Mouse (Mus musculus): ENCODE measurements around the gene Rassf4. TPM values are rescaled to one million over a fixed set of nuclear protein-coding genes. Genes with fewer than 3 reads are reported as not detected.
A peak's percentile ranks its signal among the peaks of the same experiment; 100 is the strongest.

Gene Rassf4
- polyA plus RNA-seq, 1 experiment from 2014 or later, result 30.8 TPM

DNA sequence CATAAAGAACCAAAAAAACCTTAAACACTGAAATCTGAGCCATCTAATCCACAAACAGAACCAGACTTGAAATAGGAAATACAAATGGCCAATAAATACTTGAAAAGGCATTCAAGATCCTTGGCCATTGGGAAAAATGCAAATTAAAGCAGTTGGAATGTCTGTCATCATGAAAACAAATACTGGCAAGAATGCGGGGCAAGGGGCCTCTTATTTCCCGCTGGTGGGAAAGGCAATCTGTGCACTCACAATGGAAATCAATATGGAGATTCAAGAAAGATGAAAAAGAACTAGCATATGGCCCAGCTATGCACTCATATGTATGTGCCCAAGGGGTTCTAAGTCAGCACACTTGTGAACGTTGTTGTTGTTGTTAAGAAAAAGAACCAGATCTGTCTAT lies 6.9 kb downstream of the Rassf4 start:
- H3K4me3 ChIP-seq (ENCODE audit: low read length), result no peak overlapping the region
- peaks cover 15% of the 10 kb centered on the region for H3K4me1 ChIP-seq (ENCODE audit: control insufficient read depth, insufficient read depth, low read depth, low read length)
- H3K36me3 ChIP-seq (ENCODE audit: control insufficient read depth, insufficient read depth, low read length), result no peaks in the 10 kb centered on the region
- no peak for ATAC-seq
- WGBS, result 20% methylated on average over 3 of the region's 3 CpGs
- no peak overlapping the region for H3K9ac ChIP-seq (ENCODE audit: low read depth, low read length)
- no peak overlapping the region for H3K4me2 ChIP-seq (ENCODE audit: low read length)
- no peak overlapping the region for H3K27ac ChIP-seq (ENCODE audit: low read depth, low read length)
- no peaks in the 10 kb centered on the region for H3K9me3 ChIP-seq (ENCODE audit: control insufficient read depth, low read length)
- H3K27me3 ChIP-seq (replicated peaks; ENCODE audit: control insufficient read depth, insufficient read depth, low read length), result no peaks in the 10 kb centered on the region

DNA sequence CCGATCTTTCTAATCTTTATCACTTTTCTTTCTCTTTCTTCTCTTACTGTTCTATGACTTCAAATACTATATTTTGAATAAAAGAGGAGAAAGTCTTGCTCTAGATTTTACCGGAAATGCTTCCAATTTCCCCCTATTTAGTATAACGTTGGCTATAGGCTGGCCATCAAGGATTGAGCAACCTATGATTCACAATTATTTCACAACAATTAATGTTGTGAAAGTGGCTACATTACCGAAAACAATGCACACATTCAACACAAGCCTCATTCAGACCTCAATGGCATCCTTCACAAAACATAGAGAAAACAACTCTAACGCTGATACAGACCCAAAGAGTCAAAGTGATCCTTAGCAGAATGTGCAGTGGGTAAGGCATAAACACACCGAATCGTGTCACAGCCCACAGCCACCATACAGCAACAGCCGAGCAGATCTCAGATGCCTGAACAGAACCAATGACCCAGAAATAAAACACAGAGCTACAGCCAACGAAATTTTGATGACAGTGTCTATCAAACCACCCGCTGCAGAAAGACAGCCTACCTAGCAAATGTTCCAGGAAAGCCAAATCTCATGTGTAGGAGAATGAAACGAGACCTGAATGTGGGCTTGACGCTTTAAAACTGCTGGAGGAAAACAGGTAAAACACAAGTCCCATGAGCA lies 7.5 kb downstream of the Rassf4 start:
- ATAC-seq, result no peak

DNA sequence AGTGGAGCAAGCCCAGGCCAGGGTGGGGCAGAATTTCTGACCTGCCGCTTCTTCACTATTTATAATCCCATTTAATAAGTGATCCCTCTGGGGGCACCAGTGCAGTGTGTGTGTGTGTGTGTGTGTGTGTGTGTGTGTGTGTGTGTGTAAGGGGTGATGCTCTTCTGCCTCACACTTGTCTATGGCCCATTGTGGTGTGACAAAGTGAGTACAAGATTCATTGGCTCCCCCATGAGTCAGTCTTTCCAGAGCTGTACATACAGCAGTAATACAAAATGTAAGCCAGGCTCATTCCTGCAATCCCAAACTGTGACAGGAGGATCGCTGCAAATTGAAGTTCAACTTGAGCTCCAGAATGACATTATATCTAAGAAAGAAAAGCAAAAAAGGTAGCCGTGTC lies 8.9 kb downstream of the Rassf4 start:
- no peak overlapping the region for H3K4me2 ChIP-seq (ENCODE audit: low read length)
- 72% methylated on average over 3 of the region's 3 CpGs for WGBS
- H3K9ac ChIP-seq (ENCODE audit: low read depth, low read length), result no peak overlapping the region
- no peaks in the 10 kb centered on the region for H3K9me3 ChIP-seq (ENCODE audit: control insufficient read depth, low read length)
- H3K4me3 ChIP-seq (ENCODE audit: low read length), result no peak overlapping the region
- peaks cover under 1% of the 10 kb centered on the region; the same call in 1 of the 2 replicates for H3K4me1 ChIP-seq (ENCODE audit: control insufficient read depth, insufficient read depth, low read depth, low read length)
- H3K27ac ChIP-seq (ENCODE audit: low read depth, low read length), result no peak overlapping the region
- H3K36me3 ChIP-seq (ENCODE audit: control insufficient read depth, insufficient read depth, low read length), result no peaks in the 10 kb centered on the region
- no peaks in the 10 kb centered on the region for H3K27me3 ChIP-seq (replicated peaks; ENCODE audit: control insufficient read depth, insufficient read depth, low read length)
- ATAC-seq, result no peak

More for the DNA sequence above, 7.5 kb downstream of the Rassf4 start:
- Histone ChIP-seq H3K4me1 (ENCODE audit: control insufficient read depth, insufficient read depth, low read depth, low read length) (peaks cover 12% of the 10 kb centered on the region), H3K9ac (ENCODE audit: low read depth, low read length) (no peak overlapping the region), H3K27ac (ENCODE audit: low read depth, low read length) (no peak overlapping the region), H3K36me3 (ENCODE audit: control insufficient read depth, insufficient read depth, low read length) (no peaks in the 10 kb centered on the region), H3K27me3 (replicated peaks; ENCODE audit: control insufficient read depth, insufficient read depth, low read length) (no peaks in the 10 kb centered on the region), H3K4me2 (ENCODE audit: low read length) (no peak overlapping the region), H3K4me3 (ENCODE audit: low read length) (no peak overlapping the region), H3K9me3 (ENCODE audit: control insufficient read depth, low read length) (no peaks in the 10 kb centered on the region)
- WGBS, result 55% methylated on average over 12 of the region's 12 CpGs

DNA sequence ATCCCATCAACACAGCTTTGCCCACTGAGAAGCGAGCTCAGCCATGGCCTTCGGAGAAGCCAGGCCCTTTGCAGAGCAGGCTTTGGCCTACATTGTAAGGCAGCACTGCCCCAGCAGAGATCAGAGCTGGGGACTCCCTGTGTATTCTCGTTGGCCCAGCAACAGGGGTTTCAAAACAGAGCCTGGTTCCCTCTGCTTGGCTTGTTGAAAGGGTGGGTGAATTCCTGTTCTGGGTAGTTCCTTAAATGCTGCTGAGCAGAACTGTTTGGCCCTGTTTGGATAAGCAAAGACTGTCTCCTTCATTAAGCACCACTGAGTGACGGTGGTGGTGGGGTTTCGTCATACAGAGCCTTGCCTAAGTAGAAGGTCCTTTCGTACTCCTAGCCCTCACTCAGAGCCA lies 9.7 kb downstream of the Rassf4 start:
- no peak overlapping the region for H3K27ac ChIP-seq (ENCODE audit: low read depth, low read length)
- ATAC-seq, result no peak
- H3K9me3 ChIP-seq (ENCODE audit: control insufficient read depth, low read length), result no peaks in the 10 kb centered on the region
- no peak overlapping the region for H3K4me3 ChIP-seq (ENCODE audit: low read length)
- no peak overlapping the region for H3K4me2 ChIP-seq (ENCODE audit: low read length)
- 71% methylated on average over 6 of the region's 6 CpGs for whole genome bisulfite sequencing
- H3K27me3 ChIP-seq (replicated peaks; ENCODE audit: control insufficient read depth, insufficient read depth, low read length), result no peaks in the 10 kb centered on the region
- no peaks in the 10 kb centered on the region for H3K36me3 ChIP-seq (ENCODE audit: control insufficient read depth, insufficient read depth, low read length)
- H3K9ac ChIP-seq (ENCODE audit: low read depth, low read length), result no peak overlapping the region
- no peaks in the 10 kb centered on the region; the same call in 1 of the 2 replicates for H3K4me1 ChIP-seq (ENCODE audit: control insufficient read depth, insufficient read depth, low read depth, low read length)

DNA sequence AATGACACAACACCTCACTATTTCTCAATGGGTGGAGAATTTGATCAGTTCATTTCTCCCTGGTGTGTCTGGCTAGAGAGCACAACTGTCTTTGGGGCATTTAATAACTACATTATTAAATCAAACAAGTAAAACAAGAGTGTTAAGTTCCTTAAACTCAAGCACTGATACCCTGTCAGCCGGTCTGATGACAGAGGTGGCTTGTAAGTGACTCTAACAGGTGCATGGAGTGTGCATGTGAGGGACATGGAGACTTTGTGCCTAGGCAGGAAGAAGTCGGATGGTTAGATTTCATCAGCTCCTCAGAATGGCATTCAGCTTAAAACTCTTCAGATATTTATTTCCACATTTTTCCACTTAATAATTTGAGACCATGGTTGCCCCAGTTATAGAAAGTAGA lies 10.4 kb downstream of the Rassf4 start:
- Histone ChIP-seq H3K27ac (ENCODE audit: low read depth, low read length) (no peak overlapping the region), H3K4me2 (ENCODE audit: low read length) (no peak overlapping the region), H3K36me3 (ENCODE audit: control insufficient read depth, insufficient read depth, low read length) (no peaks in the 10 kb centered on the region), H3K9ac (ENCODE audit: low read depth, low read length) (no peak overlapping the region), H3K4me1 (ENCODE audit: control insufficient read depth, insufficient read depth, low read depth, low read length) (no peaks in the 10 kb centered on the region; the same call in 1 of the 2 replicates), H3K9me3 (ENCODE audit: control insufficient read depth, low read length) (no peaks in the 10 kb centered on the region), H3K4me3 (ENCODE audit: low read length) (no peak overlapping the region), H3K27me3 (replicated peaks; ENCODE audit: control insufficient read depth, insufficient read depth, low read length) (no peaks in the 10 kb centered on the region)
- WGBS, result 94% methylated on average over 2 of the region's 2 CpGs
- ATAC-seq, result no peak

DNA sequence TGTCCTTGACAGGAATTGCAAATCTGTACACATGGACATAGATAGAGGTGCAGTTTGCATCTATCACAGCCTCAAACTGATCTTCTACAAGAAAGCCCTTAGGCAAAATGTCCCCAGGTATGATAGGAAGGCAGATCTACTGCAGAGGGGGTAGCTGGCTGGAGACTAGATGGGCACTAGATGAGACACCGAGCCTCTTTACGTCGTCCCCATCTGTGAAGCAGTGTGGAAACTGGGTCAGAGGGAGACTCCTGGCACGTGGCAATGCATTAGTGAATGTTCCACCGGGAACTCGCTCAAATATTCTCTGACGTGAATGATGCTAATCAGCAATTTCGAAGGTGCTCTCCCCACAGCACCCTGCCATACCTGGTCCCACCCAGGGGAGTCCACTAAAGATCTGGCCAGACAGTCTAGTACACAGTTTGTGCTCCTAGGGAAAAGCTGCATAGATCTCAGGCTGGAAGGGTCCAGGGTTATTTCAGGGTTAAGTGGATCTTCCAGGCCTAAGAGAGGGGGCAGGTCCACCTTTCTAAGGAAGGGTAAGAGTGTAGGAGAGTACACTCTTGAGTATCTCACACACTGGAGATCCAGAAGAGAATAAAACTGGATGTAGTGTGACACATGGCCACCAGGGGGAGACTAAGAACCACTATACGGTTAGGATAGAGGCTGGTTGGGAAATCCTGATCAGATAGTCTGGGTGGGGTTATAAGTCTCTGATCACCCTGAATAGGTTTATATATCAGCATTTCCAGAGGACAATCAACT lies 19.9 kb downstream of the Rassf4 start:
- H3K27me3 ChIP-seq (replicated peaks; ENCODE audit: control insufficient read depth, insufficient read depth, low read length), result no peaks in the 10 kb centered on the region
- ATAC-seq, result peak; percentile 91
- 57% methylated on average over 9 of the region's 9 CpGs for WGBS
- peaks cover 3% of the 10 kb centered on the region for H3K4me1 ChIP-seq (ENCODE audit: control insufficient read depth, insufficient read depth, low read depth, low read length)
- H3K4me3 ChIP-seq (ENCODE audit: low read length), result no peak overlapping the region
- no peak overlapping the region for H3K4me2 ChIP-seq (ENCODE audit: low read length)
- H3K9ac ChIP-seq (ENCODE audit: low read depth, low read length), result no peak overlapping the region
- no peaks in the 10 kb centered on the region for H3K9me3 ChIP-seq (ENCODE audit: control insufficient read depth, low read length)
- no peak overlapping the region for H3K27ac ChIP-seq (ENCODE audit: low read depth, low read length)
- H3K36me3 ChIP-seq (ENCODE audit: control insufficient read depth, insufficient read depth, low read length), result no peaks in the 10 kb centered on the region

DNA sequence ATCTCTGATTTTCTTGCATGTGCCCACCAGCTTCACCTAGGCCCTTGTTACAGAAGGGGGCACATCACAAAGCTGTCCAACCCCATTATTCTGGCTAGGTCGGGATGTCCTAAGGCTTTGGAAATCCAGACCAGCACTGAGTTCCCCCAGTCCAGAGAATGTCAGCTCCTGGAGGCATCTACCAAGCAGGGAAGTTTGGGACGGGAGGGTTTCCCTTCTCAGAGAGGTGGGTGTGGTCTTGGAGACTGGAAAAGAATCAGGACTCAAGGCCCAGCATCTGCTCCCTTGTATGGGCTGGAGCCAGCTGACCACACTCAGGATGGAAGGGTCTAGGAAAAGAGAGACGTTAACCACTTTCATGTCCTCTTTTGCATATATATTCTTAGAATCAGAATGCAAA lies 20.6 kb downstream of the Rassf4 start:
- Histone ChIP-seq H3K9ac (ENCODE audit: low read depth, low read length) (no peak overlapping the region), H3K4me1 (ENCODE audit: control insufficient read depth, insufficient read depth, low read depth, low read length) (peaks cover 3% of the 10 kb centered on the region), H3K36me3 (ENCODE audit: control insufficient read depth, insufficient read depth, low read length) (no peaks in the 10 kb centered on the region), H3K9me3 (ENCODE audit: control insufficient read depth, low read length) (no peaks in the 10 kb centered on the region), H3K27me3 (replicated peaks; ENCODE audit: control insufficient read depth, insufficient read depth, low read length) (no peaks in the 10 kb centered on the region), H3K27ac (ENCODE audit: low read depth, low read length) (no peak overlapping the region), H3K4me3 (ENCODE audit: low read length) (no peak overlapping the region), H3K4me2 (ENCODE audit: low read length) (no peak overlapping the region)
- ATAC-seq, result no peak
- WGBS, result 72% methylated on average over 3 of the region's 3 CpGs

DNA sequence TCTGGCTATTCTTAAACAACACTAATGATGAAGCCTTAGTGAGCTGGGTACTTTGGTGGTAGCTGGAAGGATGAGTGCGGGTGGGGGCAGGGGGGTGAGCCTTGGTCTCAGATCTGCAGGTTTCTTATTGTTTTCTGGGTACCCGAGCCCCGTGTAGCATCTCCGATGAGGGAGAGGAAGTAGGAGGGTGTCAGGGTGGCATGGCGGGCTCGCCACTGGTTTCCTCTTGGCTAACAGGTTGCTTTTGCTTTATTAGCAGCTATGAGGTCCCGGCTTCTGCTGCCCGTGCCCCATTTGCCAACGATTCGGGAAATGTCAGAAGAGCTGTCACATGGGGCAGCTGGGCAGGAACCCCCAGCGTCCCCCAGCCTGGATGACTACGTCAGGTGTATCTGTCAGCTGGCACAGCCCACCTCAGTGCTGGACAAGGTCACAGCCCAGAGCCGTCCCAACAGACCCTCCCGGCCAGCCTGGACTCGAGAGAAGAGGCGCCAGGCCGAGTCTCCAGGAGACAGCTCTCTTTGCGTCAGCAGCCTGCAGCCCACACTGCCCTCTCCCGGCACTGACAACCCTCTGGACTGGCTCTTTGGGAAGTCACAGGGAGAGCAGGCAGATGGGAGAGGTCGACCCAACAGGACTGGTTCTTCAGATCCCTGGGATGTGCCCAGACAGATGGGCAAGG lies 22.2 kb downstream of the Rassf4 start:
- Histone ChIP-seq H3K9ac (ENCODE audit: low read depth, low read length) (no peak overlapping the region), H3K27ac (ENCODE audit: low read depth, low read length) (no peak overlapping the region), H3K4me3 (ENCODE audit: low read length) (no peak overlapping the region), H3K9me3 (ENCODE audit: control insufficient read depth, low read length) (no peaks in the 10 kb centered on the region), H3K27me3 (replicated peaks; ENCODE audit: control insufficient read depth, insufficient read depth, low read length) (no peaks in the 10 kb centered on the region), H3K4me2 (ENCODE audit: low read length) (no peak overlapping the region), H3K4me1 (ENCODE audit: control insufficient read depth, insufficient read depth, low read depth, low read length) (peaks cover 3% of the 10 kb centered on the region), H3K36me3 (ENCODE audit: control insufficient read depth, insufficient read depth, low read length) (no peaks in the 10 kb centered on the region)
- 77% methylated on average over 20 of the region's 20 CpGs for WGBS
- no peak for ATAC-seq

DNA sequence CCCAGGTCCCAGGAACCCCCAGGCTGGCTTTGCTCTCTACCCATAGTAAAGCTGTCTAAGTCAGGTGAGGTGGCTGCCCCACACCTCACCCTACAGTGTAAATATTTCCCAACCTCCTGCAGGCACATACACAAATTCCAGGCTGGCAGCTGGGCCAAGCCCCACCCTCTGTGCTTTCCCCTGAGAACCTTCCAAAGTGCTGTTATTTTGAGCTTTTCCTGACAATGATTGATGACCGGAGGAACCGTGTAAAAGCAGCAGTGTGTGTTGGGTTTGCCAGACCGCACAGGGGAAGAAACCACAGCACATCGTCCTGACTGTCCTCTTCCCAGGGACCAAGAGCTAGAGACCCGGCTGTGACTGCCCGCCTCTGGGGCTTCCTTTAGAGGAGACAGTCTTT lies 23.3 kb downstream of the Rassf4 start, which contains the start of gene Depp1:
TSS of gene Depp1 (plus strand) at position 204 of the 400 bp plus-strand sequence.
- H3K4me3 ChIP-seq (ENCODE audit: low read length), result no peak within 1 kb of the TSS
- WGBS, result 38% methylated on average over 6 of the region's 6 CpGs
- no peak within 1 kb of the TSS for H3K4me2 ChIP-seq (ENCODE audit: low read length)

More for the DNA sequence above, 23.3 kb downstream of the Rassf4 start, which contains the start of gene Depp1:
- Histone ChIP-seq H3K9me3 (ENCODE audit: control insufficient read depth, low read length) (no peaks in the 10 kb centered on the region), H3K27me3 (replicated peaks; ENCODE audit: control insufficient read depth, insufficient read depth, low read length) (no peaks in the 10 kb centered on the region), H3K9ac (ENCODE audit: low read depth, low read length) (no peak within 1 kb of the TSS), H3K36me3 (ENCODE audit: control insufficient read depth, insufficient read depth, low read length) (no peaks in the 10 kb centered on the region), H3K27ac (ENCODE audit: low read depth, low read length) (no peak within 1 kb of the TSS), H3K4me1 (ENCODE audit: control insufficient read depth, insufficient read depth, low read depth, low read length) (peaks cover 3% of the 10 kb centered on the region)
- peak; percentile 53 for ATAC-seq
